Mouse (Mus musculus) hindlimb bud, embryonic 11.5 days (tissue): ENCODE measurements at regions not wholly inside any gene's neighbourhood (a gene's known extent, or its start where the extent isn't known, plus 50 kb on each side); places are given as distances from the start of the nearest gene placed in this dataset.
A peak's percentile ranks its signal among the peaks of the same experiment; 100 is the strongest.

Experiments
- DNase-seq: peaks from one replicate; pipeline ENCODE4 v3.0.0-alpha.2; 2012; ENCODE audit warnings: low read depth, low spot score; ENCODE audit errors: extremely low spot score

DNA sequence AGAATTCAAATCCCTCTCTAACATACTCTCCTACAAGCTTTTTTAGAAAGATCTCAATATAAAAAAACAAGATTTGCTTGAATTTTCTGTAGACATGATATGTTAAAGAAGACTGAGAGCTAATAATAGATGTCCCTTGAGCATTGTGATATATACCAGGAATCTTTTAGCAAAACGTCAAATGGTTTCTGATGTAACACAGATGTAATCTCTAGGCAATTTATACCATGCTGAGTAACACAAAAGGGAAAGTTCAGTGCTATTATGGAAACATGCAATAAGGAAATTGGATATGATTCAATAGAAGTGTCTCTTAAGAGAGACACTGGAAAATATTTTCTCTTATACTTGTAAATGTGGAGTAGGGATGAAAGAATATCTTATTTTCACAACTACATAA, 434.8 kb upstream of the Fsip2 start:
- no peak for DNase-seq

- DNase-seq: no peak
Observed at GRCm38 (mm10) chr2:82515165-82515564, 428.3 kb upstream of the Fsip2 start.

DNA sequence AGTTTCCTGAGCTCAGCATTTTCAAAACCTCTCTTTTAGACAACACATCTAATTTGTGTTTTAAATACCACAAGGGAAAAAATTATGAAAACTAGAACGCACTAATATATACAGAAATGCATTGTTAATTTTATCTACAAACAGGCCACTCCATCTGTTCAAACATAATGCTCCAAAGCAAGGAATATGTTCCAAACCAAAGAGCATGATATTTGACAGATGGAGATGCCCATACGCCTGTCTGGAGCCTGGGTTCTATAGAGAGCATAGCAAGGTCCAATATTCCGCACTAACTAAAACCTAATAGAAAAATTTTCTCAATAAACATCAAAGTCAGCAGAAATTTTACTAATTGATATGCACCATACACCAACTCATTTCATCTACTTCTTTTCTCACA, 423.5 kb upstream of the Fsip2 start:
- no peak for DNase-seq

DNA sequence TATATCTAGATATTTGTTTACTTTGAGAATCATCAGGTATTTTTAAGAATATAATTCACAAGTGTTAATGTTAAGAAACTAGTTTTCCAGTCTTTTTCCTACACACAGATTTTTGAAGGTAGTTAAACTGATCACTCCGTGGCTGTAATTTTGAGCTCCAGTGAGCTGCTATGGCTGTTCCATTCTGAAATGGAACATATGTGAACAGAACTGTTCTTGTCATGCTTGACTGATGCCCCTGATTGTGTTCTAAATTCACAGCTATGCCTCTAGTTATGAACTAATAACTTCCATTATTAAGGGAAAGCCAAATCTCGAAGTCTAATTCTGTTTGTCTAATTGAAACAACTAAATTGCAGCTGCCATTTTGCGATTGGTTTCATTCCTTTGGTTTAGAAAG, 404.5 kb upstream of the Fsip2 start:
- no peak for DNase-seq

DNA sequence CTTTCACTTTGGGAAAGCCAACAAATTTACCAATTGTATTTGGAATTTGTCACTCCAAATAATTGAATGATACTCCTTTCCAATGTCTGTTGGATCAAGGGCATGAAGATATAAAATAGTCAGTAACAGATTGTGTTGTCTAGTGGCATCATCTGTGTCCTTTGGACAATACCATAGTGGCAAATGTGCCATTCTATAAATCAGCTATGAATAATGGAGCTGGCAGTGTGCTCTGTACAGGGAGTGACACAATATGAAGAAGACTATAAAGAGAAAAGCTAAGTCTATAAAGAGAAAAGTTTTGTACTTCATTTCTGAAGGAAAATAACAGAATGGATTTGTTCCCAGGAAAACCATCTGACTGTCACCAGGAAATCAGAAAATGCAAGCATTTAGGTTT, 402.8 kb upstream of the Fsip2 start:
- no peak for DNase-seq

- DNase-seq: no peak
Observed at GRCm38 (mm10) chr2:82570358-82570757, 373.1 kb upstream of the Fsip2 start.

DNA sequence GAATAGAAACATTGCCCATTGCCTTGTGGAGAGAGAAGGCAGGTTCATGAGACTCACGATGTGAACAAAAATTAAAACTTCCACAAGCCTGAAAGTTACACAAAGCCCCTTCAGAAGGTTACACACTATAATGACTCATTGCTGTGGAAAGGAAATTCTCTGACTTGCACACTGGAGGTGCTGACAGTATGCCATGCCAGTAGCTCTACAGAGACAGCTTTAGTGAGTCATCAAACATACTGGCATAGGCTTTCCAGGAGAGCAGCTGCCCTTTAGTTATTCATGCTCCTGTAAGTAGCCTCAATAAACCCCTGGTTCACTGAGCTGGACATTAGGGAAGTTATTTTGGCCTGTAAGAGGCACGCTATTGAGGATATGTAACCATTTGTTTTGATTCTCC, 371.3 kb upstream of the Fsip2 start:
- DNase-seq: no peak

DNA sequence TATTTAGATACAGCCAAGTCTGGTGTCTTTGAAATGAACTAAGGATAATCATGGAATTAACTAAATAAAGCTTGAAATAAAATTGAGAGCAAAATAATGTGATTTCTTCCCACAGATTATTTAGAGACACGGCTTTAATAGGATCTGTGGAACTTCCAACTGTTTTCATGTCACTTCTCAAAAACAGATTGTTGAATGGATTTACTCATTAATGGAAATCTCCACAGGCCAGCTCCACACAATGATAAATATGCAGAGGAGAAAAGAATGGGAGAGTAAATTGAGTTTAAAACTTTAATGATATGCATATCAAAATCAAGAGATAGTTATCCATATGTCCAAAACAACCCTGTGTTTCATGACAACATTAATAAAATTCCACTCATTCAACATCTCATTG, 369.6 kb upstream of the Fsip2 start:
- no peak for DNase-seq

- no peak for DNase-seq
Observed at GRCm38 (mm10) chr2:82579665-82580064, 363.8 kb upstream of the Fsip2 start.

DNA sequence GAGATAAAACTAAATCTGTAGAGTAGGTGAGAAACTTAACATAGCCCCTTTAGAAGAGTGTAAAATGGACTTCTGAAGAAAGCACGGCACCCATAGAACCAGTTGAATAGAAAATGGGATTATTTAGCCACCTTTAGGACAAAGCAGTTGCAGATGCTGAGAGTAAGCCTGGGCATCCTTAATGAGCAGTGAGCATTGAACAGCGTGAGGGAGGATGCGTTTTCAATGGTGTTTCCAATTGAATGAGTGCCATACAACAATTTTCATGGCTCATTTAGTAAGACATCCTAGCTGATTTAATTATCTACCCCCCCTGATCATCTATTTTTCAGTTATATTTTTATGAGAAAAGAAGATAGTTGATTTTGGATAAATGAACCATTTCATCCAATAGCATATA, 327.2 kb upstream of the Fsip2 start:
- DNase-seq: no peak

- peak; percentile 2 for DNase-seq
Observed at GRCm38 (mm10) chr2:82620553-82620952, 322.9 kb upstream of the Fsip2 start.

DNA sequence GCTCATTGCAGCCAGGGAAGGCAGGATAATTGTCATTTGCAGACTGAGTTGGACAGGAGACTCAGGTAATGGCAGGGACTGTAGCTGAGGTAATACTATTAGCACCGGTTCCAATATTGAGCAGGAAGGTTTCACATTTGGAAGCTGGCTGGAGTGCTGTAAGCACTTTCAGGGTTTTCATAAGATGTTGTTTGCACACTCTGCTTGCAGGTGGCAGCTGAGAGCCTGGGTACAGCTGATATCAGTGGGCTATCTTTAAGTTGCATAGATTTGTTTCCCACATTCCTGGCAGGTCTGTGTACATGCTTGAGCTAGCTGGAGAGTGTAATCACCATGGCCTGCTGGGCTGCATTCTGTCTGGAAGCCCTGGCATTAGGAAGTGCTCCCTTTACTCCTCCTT, 299.0 kb upstream of the Fsip2 start:
- no peak for DNase-seq
